Mouse (Mus musculus) kidney, adult 2 months (tissue): Measurements from ENCODE around the gene Btbd17. TPM values are rescaled to one million over a fixed set of nuclear protein-coding genes. Genes with fewer than 3 reads are reported as not detected.
A peak's percentile ranks its signal among the peaks of the same experiment; 100 is the strongest.

Source experiments
- DNase-seq: peaks from one replicate; pipeline ENCODE4 v3.0.0; 2021
- H3K27ac ChIP-seq: fragments of 200-500 bp; 2 replicates; pipeline ENCODE4 v1.5.1; 2012; ENCODE audit warnings: low read depth, low read length, control low read depth, inconsistent platforms; ENCODE audit not compliant: insufficient read depth
- H3K27me3 ChIP-seq: fragments of 200-500 bp; replicated peaks from 2 replicates; pipeline ENCODE4 v1.6.1; 2012; ENCODE audit warnings: mild to moderate bottlenecking, moderate library complexity, low read length, inconsistent platforms; ENCODE audit not compliant: control insufficient read depth, insufficient read depth
- H3K36me3 ChIP-seq: fragments of 200-500 bp; 2 replicates; pipeline ENCODE4 v1.6.1; 2012; ENCODE audit warnings: mild to moderate bottlenecking, moderate library complexity, low read length, inconsistent platforms; ENCODE audit not compliant: control insufficient read depth, insufficient read depth
- H3K4me1 ChIP-seq: fragments of 200-500 bp; 2 replicates; pipeline ENCODE4 v1.6.1; 2011; ENCODE audit warnings: low read length; ENCODE audit not compliant: control insufficient read depth, insufficient read depth
- H3K4me3 ChIP-seq: fragments of 200-500 bp; 2 replicates; pipeline ENCODE4 v1.5.1; 2011; ENCODE audit warnings: mild to moderate bottlenecking, low read depth, low read length, control low read depth; ENCODE audit not compliant: insufficient read depth
- CTCF ChIP-seq: fragments of 200-500 bp; conservative IDR thresholded peaks from 2 replicates; pipeline ENCODE4 v1.5.1; 2011; ENCODE audit warnings: low read depth, mild to moderate bottlenecking, control low read depth, low read length, moderate library complexity, mixed read lengths; ENCODE audit not compliant: insufficient read depth, insufficient read length
- POLR2A ChIP-seq: fragments of 200-500 bp; IDR thresholded peaks from one replicate; pipeline ENCODE4 v1.6.1; 2011; ENCODE audit warnings: low read depth, low read length, control low read depth
- WGBS: fragments of 180-500 bp; shearing (Covaris S2); methylation state at CpG from one replicate; pipeline ENCODE4 v1.1.7; 2018; 5-methylcytosine and 5-hydroxymethylcytosine counted together
- polyA plus RNA-seq: library from polyadenylated mRNA; depleted of rRNA; stranded (reverse); fragments of >200 nt; gene quantifications from 2 replicates; pipeline ENCODE4 v1.2.3, GENCODE M21; 2012

Btbd17 gene
- polyA plus RNA-seq, 1 experiment, result 0.13 TPM

DNA sequence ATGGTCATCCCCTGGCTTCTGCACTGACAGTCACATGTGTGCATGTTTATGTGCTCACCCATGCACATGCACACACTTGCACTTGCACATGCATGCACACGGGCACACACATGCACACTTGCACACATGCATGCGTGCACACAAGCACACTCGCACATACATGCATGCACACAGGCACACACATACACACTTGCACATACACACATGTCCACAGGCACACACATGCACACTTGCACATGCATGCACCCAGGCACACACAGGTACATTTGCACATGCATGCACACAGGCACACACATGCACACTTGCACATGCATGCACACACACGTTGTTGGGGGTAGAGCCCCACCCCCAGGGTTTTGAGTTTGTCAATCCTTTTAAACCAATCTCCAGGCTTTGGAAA, 21.2 kb upstream of the Btbd17 start:
- Histone ChIP-seq H3K27ac (no peak overlapping the region), H3K4me3 (no peak overlapping the region), H3K4me1 (no peaks in the 10 kb centered on the region; the same call in 1 of the 2 replicates), H3K36me3 (no peaks in the 10 kb centered on the region), H3K27me3 (no peaks in the 10 kb centered on the region)
- no peak for DNase-seq
- TF ChIP-seq CTCF (no peak), POLR2A (no peak)
- 92% methylated on average over 4 of the region's 4 CpGs for WGBS

DNA sequence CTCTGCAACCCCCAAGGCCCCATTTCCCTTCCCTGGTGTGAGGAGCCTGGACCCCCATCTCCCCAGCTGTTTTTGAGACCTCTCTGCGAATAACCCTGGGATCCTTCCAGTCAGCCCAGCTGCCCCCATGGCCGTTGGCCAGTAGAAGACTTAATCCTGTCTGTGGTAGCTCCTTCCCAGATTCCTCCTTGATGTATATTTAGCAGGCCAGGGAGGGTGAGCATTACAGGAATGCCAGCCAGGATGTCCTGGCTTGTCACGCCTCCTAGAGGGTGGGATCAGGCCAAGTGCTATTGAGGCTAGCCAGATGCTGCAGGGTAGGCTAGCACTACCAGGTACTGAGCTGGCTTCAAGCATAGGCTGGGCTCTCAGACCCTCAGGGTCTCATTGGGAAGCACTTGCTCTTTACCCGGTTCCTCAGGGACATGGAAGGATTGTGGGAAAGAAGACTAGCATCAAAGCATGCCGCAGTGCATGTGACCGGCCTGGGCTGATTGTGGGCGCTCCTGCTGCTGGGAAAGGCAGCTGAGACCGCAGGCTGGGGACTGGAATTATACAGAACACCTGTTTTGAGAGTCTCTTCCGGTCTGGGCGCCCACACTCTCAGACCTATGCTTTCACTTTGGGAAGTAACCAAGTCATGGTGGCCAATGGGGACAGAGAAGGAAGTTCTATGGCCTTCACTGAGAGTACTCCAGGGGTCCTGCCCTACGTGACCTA, 19.3 kb upstream of the Btbd17 start:
- whole genome bisulfite sequencing, result 82% methylated on average over 11 of the region's 11 CpGs
- Histone ChIP-seq H3K36me3 (no peaks in the 10 kb centered on the region), H3K27ac (no peak overlapping the region), H3K27me3 (no peaks in the 10 kb centered on the region), H3K4me1 (no peaks in the 10 kb centered on the region), H3K4me3 (no peak overlapping the region)
- TF ChIP-seq POLR2A (no peak), CTCF (no peak)
- no peak for DNase-seq

DNA sequence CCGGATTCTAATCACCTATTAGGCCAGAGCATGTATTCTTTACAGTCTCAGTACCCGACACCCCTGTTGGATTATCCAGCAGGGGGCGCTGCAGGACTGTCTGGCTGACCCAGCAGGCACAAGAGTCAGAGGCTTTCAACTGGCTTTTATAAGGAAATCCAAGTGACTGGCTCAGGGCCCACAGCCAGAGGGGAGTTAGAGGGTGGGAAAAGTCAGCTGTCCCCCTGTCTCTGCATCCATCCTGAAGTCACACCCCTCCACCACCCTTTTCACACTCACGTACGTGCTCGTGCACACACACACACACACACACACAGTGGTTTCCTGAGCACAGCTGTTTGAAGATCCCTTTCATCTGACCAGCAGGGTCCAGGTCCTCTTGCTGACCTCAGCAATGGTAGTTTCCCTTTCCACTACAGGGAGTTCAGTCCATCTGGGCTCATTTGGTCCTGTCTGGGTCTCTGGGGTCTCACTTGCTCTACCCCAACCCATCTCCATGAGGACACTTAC, 17.0 kb upstream of the Btbd17 start:
- DNase-seq, result peak; percentile 93
- Histone ChIP-seq H3K36me3 (no peaks in the 10 kb centered on the region), H3K4me1 (no peaks in the 10 kb centered on the region), H3K27ac (no peak overlapping the region), H3K4me3 (no peak overlapping the region), H3K27me3 (no peaks in the 10 kb centered on the region)
- no peak for TF ChIP-seq POLR2A
- TF ChIP-seq CTCF, result peak; percentile 89
- 11% methylated on average over 6 of the region's 6 CpGs for WGBS

DNA sequence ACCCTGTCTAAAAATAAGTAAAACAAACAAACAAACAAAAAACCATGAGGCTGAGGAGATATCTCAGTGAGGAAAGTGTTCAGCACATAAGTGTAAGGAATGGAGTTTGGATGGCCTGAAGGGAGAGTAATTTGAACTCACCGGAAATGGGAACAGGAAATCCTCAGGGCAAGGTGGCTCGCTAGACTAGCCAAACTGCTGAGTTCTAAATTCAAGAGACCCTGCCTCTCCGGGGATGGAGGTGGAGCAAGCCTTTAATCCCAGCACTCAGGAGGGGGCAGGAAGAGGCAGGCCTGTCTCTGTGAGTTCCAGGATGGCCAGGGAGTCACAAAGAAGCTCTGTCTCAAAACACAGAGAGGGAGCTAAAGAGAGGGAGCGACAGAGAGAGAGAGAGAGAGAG, 14.6 kb upstream of the Btbd17 start:
- no peaks in the 10 kb centered on the region for H3K27me3 ChIP-seq
- no peak overlapping the region for H3K4me3 ChIP-seq
- no peaks in the 10 kb centered on the region for H3K36me3 ChIP-seq
- TF ChIP-seq POLR2A (no peak), CTCF (no peak)
- DNase-seq, result no peak
- no peaks in the 10 kb centered on the region for H3K4me1 ChIP-seq
- no peak overlapping the region for H3K27ac ChIP-seq
- 52% methylated on average over 4 of the region's 4 CpGs for WGBS

DNA sequence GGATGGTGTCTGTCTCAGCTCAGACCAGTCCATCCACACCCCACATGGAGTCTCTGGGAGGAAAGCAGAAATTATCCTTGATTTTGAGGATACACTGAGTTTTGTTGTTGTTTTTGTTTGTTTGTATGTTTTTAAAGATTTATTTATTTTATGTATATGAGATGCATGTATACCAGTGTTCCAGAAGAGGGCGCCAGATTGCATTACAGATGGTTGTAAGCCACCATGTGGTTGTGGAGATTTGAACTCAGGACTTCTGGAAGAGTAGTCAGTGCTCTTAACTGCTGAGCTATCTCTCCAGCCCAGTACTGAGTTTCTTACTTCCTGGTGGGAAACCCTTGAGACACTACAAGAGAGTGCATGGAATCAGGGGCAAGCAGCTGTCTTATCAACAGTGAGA, 13.6 kb upstream of the Btbd17 start:
- H3K27ac ChIP-seq, result no peak overlapping the region
- TF ChIP-seq CTCF (0 out of 2 replicates have a peak, but pooled peaks have one; percentile 10), POLR2A (no peak)
- 81% methylated on average over 1 of the region's 1 CpGs for WGBS

DNA sequence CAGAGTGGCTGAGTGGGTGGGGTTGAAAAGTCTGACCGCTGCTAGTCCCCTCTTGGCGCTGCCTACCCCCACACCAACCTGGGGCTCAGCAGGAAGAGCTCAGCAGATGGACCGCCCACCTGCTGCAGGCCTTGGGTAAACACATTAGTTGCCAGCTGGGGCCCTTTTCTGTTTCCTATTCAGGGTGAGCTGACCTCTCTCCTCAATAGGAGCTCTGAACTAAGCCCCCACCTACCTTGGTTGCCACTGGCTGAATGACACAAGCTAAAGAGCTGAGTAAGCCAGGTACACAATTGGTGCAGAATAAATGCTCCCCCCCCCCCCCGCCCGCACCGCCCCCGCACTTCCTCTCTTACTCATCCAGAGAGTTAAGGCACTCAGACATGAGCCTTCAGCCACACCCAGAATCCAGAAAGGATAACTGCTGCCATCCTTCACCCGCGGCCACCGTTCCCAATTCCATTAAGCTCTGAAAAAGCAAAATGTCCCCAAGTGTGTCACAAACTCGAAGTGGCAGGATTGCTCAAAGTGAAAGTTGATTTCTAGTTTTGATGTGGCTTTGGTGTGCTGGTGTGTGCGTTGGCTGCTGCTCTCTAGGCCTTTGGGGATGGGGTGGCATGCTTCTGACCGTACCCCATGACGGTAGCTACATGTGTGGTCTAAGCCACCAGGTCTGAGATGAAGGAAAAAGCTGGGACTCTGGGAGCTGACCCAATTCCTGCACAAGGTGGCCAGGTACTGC, 12.1 kb upstream of the Btbd17 start:
- 64% methylated on average over 14 of the region's 14 CpGs for WGBS
- H3K36me3 ChIP-seq, result no peaks in the 10 kb centered on the region
- no peaks in the 10 kb centered on the region for H3K4me1 ChIP-seq
- no peak overlapping the region for H3K27ac ChIP-seq
- no peak for DNase-seq
- no peak overlapping the region for H3K4me3 ChIP-seq
- no peaks in the 10 kb centered on the region for H3K27me3 ChIP-seq
- TF ChIP-seq POLR2A (no peak), CTCF (no peak)

More for the DNA sequence above, 13.6 kb upstream of the Btbd17 start:
- Histone ChIP-seq H3K27me3 (no peaks in the 10 kb centered on the region), H3K36me3 (no peaks in the 10 kb centered on the region), H3K4me3 (no peak overlapping the region), H3K4me1 (no peaks in the 10 kb centered on the region)
- DNase-seq, result no peak

DNA sequence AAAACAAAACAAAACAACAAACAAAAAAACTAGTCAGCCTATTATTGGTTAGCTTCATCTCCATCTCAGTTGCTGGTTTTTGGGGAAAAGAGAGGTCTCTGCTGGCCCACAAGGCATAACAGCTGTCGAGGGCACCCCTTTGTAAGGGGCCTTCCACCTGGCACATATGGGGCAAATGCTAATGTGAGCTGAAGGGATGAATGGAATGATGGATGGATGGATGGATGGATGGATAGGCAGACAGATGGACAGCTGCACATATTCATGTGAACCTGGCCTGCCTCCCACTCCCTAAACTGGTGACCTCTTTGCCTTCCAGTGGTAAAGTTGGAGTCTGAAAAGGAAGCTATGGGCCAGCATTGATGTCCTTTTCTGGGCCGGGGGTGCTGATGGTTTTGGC, 11.3 kb upstream of the Btbd17 start:
- WGBS, result 70% methylated on average over 2 of the region's 2 CpGs
- H3K36me3 ChIP-seq, result no peaks in the 10 kb centered on the region

More for the DNA sequence above, 11.3 kb upstream of the Btbd17 start:
- H3K27me3 ChIP-seq, result no peaks in the 10 kb centered on the region
- H3K4me1 ChIP-seq, result no peaks in the 10 kb centered on the region
- no peak for TF ChIP-seq CTCF
- TF ChIP-seq POLR2A, result no peak
- no peak overlapping the region for H3K27ac ChIP-seq
- no peak overlapping the region for H3K4me3 ChIP-seq
- DNase-seq, result no peak
